Mouse (Mus musculus) urinary bladder, postnatal 25 days (tissue): Measurements from ENCODE around the gene Pik3r5.

ENCODE experiments used
- DNase-seq: peaks from one replicate; pipeline ENCODE4 v3.0.0; 2022; ENCODE audit warnings: low spot score

Gene Pik3r5

GRCm38 (mm10) chr11:68431699-68432360 lies at the start of gene Pik3r5:
Pik3r5 (plus strand) TSS chr11:68432121.
- peak; percentile 73 for DNase-seq

GRCm38 (mm10) chr11:68383519-68383918 lies 48.4 kb upstream of the Pik3r5 start:
- no peak for DNase-seq

GRCm38 (mm10) chr11:68384131-68384530 lies 47.8 kb upstream of the Pik3r5 start:
- DNase-seq = no peak

- DNase-seq = no peak
Observed at GRCm38 (mm10) chr11:68384592-68385020, 47.3 kb upstream of the Pik3r5 start.

GRCm38 (mm10) chr11:68385021-68385821 lies 46.7 kb upstream of the Pik3r5 start:
- peak; percentile 15 for DNase-seq

- peak; percentile 28 for DNase-seq
Observed at GRCm38 (mm10) chr11:68385921-68386588, 45.9 kb upstream of the Pik3r5 start.

GRCm38 (mm10) chr11:68386589-68387440 lies 45.1 kb upstream of the Pik3r5 start:
- peak; percentile 38 for DNase-seq

- no peak for DNase-seq
Observed at GRCm38 (mm10) chr11:68387441-68387760, 44.5 kb upstream of the Pik3r5 start.

- no peak for DNase-seq
Observed at GRCm38 (mm10) chr11:68387971-68388654, 43.8 kb upstream of the Pik3r5 start.

GRCm38 (mm10) chr11:68388655-68389015 lies 43.3 kb upstream of the Pik3r5 start:
- no peak for DNase-seq

- DNase-seq = no peak
Observed at GRCm38 (mm10) chr11:68389621-68390020, 42.3 kb upstream of the Pik3r5 start.

- DNase-seq = no peak
Observed at GRCm38 (mm10) chr11:68390381-68391287, 41.3 kb upstream of the Pik3r5 start.

- no peak for DNase-seq
Observed at GRCm38 (mm10) chr11:68393897-68394490, 37.9 kb upstream of the Pik3r5 start.

- DNase-seq = no peak
Observed at GRCm38 (mm10) chr11:68394749-68395148, 37.2 kb upstream of the Pik3r5 start.

GRCm38 (mm10) chr11:68395546-68395945 lies 36.4 kb upstream of the Pik3r5 start:
- no peak for DNase-seq

- no peak for DNase-seq
Observed at GRCm38 (mm10) chr11:68398891-68399547, 32.9 kb upstream of the Pik3r5 start.

GRCm38 (mm10) chr11:68399548-68400020 lies 32.3 kb upstream of the Pik3r5 start:
- DNase-seq = no peak

GRCm38 (mm10) chr11:68400021-68400671 lies 31.8 kb upstream of the Pik3r5 start:
- peak; percentile 41 for DNase-seq

GRCm38 (mm10) chr11:68400727-68401219 lies 31.1 kb upstream of the Pik3r5 start, which contains the start of gene Ntn1:
Ntn1 (minus strand) TSS chr11:68400823.
- no peak for DNase-seq
